Mouse (Mus musculus) CH12.LX (cell line): ENCODE results near the gene Alg5.

Source experiments
- CTCF ChIP-seq, 2 experiments: IDR thresholded peaks in 1 of 2; conservative IDR thresholded peaks in 1 of 2; 2 replicates each; pipeline ENCODE4 v1.5.1; 2011 to 2012; ENCODE audit warnings: low read depth in 2 of 2, low read length in 2 of 2, improper control_type of control experiment in 1 of 2, inconsistent platforms in 1 of 2, mild to moderate bottlenecking in 1 of 2, moderate library complexity in 1 of 2
- HCFC1 ChIP-seq: IDR thresholded peaks from 2 replicates; pipeline ENCODE4 v1.6.1; 2012; ENCODE audit warnings: low read depth, mild to moderate bottlenecking, inconsistent platforms, low read length, improper control_type of control experiment
- KAT2A ChIP-seq: IDR thresholded peaks from 2 replicates; pipeline ENCODE4 v1.6.1; 2012; ENCODE audit warnings: low read length, improper control_type of control experiment, inconsistent platforms; ENCODE audit not compliant: insufficient replicate concordance
- RAD21 ChIP-seq: IDR thresholded peaks from 2 replicates; pipeline ENCODE4 v1.6.1; 2011; ENCODE audit warnings: low read depth, mild to moderate bottlenecking, low read length, improper control_type of control experiment, moderate library complexity
- ZC3H11A ChIP-seq: IDR thresholded peaks from 2 replicates; pipeline ENCODE4 v1.6.1; 2012; ENCODE audit warnings: low read depth, mild to moderate bottlenecking, inconsistent platforms, low read length, improper control_type of control experiment

GRCm38 (mm10) chr3:54699759-54700301 lies 35.5 kb upstream of the Alg5 start:
- TF ChIP-seq KAT2A = no peak
- no peak for TF ChIP-seq CTCF (conservative IDR thresholded peaks at IDR 0.05 in 1 of 2, IDR thresholded peaks at IDR 0.05 in 1 of 2; ENCODE audit: low read depth in 2 of 2, low read length in 2 of 2)
- no peak for TF ChIP-seq RAD21
- no peak for TF ChIP-seq HCFC1
- no peak for TF ChIP-seq ZC3H11A
